Mouse (Mus musculus) thymus, postnatal 10 days (tissue): ENCODE measurements around the gene Aldh3b2.
"Not testable (repeated sequence)": the region's sequence is repeated elsewhere in the genome, so short reads cannot be mapped to it uniquely, and the experiment has no call there.

Experiments
- DNase-seq, 2 experiments: peaks; one replicate each; pipeline ENCODE4 v3.0.0; 2021; ENCODE audit warnings: low spot score in 2 of 2

The Aldh3b2 gene

DNA sequence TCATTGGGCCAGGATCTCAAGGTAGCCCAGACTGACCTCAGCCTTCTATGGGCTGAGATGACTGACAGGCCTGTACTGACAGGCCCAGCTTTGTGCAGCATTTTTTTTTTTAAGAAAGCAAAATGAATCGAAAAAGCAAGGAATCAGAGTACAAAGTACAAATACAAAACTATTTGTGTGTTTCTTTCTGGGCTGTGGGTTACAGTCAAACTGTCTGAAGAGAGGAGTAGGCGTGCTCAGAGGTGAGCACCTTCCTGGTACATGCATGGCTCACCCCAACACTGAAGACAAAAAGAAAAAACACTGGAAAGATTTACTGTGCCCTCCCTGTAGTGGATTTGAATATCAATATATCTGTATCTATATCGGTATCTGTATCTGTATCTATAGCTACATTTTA lies 24.3 kb upstream of the Aldh3b2 start:
- no peak for DNase-seq

- DNase-seq, result no peak
Observed at GRCm38 (mm10) chr19:3948546-3948945, 23.6 kb upstream of the Aldh3b2 start.

- no peak for DNase-seq
Observed at GRCm38 (mm10) chr19:3950331-3950730, 21.8 kb upstream of the Aldh3b2 start.

DNA sequence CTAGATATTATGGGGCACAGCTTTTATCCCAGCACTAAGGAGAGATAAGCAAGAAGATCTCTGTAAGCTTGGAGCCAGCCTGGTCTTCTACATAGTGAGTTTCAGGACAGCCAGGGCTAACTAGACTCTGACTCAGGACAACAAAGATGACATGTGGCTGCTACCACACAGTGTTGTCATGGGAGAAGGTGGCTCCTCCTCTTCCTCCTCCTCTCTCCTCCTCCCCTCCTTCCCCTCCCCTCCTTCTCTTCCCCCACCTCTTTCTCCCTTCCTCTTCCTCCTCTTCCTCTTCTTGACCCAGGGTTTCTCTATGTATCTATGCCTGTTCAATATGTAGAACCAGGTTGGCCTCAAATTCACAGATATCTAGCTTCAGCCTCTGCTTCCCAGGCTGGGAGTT lies 20.7 kb upstream of the Aldh3b2 start:
- DNase-seq, result no peak

- no peak for DNase-seq
Observed at GRCm38 (mm10) chr19:3952099-3952498, 20.0 kb upstream of the Aldh3b2 start.

DNA sequence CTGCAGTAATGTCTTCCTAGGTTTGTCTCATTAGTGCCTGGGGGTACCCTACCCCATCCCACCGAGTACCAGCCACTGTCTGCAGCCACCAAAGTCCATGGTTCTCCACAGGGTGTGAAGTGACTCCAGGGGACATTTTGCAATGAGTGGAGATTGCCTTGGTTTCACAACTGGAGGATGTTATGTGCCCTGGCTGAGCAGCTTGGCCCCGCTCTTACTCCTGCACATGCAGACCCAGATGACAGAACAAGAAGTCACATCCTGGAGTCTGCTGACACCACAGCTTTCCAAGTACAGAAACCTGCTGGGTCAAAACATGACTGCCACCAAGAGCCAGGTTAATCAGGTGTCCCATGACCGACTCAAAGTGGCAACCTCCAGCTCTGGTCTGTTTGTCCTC lies 17.1 kb upstream of the Aldh3b2 start:
- no peak for DNase-seq

DNA sequence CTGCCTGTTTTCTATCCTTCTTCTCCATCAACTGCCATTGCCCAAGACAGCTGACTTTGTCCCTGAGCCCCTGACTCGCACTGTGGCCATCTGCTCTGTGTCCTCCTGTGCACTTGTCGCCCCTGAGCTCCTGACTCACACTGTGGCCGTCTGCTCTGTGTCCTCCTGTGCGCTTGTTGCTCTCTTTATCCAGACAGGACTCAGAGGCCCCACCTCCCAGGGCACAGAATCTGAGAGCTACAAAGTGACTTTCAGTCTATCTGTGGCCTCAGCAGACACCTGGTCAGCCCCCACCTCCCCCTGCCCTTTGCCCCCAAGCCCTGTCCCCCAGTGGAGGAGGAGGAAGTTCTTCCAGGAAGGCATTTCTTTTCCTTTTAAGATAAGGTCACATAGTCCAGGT lies 16.3 kb upstream of the Aldh3b2 start:
- no peak for DNase-seq

DNA sequence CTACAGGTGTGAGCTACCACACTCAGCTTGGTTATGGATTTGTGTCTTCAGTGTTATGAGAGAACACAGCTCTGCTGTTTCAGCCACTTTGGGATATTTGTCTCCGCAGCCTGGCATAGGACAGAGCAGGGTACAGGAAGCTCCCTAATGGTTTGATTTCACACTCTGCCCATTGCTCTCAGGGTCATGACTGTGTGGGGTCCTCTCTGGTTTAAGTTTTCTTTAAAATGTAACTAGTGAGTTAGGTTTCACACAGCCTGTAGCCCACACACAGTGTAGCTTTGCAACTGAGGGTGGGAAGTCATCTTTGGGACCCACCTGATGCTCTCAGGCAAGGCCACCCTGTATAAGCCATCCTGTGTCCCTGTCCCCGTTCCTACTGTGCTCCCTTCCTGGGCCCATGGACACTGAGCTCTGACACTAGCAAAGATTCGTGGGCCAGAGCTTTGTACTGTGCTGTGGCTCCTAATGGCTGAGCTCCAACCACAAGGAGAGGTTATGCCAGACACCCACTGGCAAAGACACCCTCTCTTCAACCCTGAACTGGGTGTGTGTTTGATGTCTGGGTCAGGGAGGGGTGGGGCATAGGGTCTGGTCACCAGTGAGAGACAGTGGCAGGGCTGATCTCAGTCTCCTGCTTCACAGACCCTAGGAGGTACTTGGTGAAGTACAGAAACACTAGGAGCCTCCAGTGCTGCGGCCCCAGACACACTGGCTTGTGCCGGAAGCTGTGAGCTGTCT lies 14.7 kb upstream of the Aldh3b2 start:
- not testable (repeated sequence) for DNase-seq

DNA sequence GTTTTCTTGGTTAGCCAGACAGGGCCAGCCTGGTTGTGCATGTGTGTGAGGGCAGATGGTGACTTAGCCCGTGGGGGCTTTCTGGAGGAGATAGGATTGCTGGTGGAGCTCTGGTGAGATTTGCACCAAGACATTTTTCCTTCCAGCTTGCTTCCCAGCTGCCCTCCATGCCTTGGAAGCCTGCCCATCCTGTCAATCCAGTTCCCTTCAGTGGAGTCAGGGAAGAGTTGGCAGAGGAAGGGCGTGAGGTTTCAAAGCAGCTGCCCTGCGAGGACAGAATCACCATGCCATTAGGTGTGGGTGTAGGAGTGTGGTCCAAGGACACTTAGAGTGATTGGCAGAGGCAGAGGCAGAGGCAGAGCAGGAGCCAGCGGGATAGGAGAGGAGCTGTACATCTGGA lies 13.7 kb upstream of the Aldh3b2 start, which contains the start of gene Aldh3b3:
Gene Aldh3b3, plus strand, starts transcription at position 176 of the 400 bp plus-strand sequence.
- DNase-seq, result no peak

GRCm38 (mm10) chr19:3959030-3959429 lies 13.1 kb upstream of the Aldh3b2 start:
- DNase-seq, result no peak

GRCm38 (mm10) chr19:3960211-3960610 lies 11.9 kb upstream of the Aldh3b2 start:
- DNase-seq, result no peak

DNA sequence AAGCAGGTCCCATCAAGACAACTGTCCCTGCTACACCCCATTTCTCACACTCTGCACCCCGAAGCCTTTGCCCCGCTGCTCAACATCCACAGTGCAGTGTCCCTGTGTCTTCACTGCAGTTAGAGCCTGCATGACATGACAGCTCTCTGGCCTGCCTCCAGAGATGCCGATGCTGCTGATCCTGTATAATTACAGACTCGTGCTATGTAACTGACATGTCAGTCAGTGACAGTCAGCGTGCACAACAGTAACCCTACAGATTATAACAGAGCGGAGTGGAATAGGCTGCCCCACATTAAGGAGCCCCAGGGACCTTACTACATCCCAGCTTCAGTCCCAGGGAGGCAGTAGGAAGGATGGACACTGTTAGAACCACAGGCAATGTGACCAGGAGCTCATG lies 10.3 kb upstream of the Aldh3b2 start:
- DNase-seq, result not testable (repeated sequence)

DNA sequence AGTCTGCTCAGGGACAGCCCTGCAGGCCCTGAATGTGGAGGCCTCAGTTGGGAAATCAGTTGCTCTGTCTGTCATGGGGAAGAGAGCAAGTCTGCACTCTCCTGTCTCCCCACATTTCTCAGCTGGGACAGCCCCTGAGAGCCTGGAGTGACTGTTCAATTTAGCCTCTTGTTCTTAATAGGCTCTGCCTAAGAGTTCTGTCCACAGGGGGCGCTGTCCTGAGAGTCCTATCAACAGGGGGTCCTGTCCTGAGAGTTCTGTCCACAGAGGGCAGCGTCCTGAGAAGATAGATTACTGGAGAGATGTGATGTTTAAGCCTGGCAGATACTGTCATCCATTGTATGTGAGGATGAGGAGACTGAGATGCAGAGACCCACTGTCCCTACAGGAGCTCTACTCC lies 9.7 kb upstream of the Aldh3b2 start:
- DNase-seq, result peak in 1 of 2 experiments; percentile 28

DNA sequence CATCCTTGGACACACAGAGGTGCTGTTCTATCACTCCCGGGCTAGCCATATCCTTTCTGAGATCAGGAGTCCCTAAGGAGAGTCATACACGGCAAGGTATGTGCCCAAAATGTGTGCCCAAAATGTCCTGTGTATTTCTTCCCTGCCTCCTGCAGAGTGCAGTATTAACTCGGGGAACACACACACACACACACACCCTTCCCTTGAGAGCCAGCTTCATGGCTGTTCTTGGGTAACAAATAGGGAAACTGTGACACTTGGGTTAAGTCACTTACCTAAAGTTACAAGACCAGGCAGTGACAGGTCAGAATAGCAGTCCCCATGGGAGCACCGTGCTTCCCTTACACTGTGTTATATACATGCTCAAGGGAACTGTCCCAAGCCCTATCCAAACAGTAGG lies 8.1 kb upstream of the Aldh3b2 start:
- no peak for DNase-seq

DNA sequence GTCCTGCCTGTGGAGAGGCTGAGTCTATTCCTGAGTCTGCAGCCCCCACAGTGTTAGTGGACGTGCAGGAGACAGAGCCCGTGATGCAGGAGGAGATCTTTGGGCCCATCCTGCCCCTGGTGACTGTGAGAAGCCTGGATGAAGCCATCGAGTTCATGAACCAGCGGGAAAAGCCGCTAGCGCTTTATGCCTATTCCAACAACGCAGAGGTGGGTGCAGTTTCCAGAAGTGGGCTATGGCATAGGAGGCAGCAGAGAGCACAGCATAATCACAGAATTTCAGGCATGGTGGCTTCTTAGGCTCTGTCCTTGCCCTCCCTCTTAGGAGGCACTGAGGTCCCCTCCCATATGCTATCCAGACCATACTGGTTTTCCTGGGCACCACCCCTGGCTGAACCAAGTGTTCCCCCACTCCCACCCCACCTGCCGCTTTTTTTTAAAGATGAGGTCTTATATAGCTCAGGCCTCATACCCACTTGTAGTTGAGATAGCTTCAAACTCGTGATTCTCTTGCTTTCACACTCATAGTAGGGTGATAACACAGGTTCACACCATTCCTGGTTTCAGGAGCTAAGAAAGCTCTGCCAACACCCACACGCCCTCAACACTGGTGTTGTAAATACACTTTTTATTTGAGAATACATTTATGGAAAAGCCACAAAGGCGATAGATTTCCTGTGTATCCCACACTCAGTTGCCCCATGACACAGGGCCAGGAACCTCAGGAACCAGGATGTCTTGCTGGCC lies 5.6 kb upstream of the Aldh3b2 start:
- no peak for DNase-seq

DNA sequence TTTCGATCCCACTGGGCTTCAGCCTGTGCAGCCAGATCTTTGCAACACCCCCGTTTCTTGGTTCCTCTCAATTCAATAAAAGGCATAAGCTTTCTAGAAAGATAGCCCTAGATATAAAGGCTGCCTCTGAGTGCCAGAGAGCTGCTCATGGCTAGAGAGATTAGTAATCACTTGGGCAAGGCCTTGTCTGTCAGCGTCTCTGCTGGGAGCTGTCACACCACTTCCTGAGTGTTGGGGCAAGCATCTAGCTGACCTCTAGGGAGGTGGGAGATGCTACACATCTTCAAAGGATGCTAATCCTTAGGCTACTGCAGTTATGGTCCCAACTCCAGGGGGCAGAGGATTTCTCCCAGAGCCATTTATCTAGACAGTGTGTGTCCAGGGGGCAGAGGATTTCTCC lies 4.9 kb upstream of the Aldh3b2 start:
- DNase-seq, result no peak

GRCm38 (mm10) chr19:3974608-3975007 lies 2.5 kb downstream of the Aldh3b2 start:
- DNase-seq, result not testable (repeated sequence)

DNA sequence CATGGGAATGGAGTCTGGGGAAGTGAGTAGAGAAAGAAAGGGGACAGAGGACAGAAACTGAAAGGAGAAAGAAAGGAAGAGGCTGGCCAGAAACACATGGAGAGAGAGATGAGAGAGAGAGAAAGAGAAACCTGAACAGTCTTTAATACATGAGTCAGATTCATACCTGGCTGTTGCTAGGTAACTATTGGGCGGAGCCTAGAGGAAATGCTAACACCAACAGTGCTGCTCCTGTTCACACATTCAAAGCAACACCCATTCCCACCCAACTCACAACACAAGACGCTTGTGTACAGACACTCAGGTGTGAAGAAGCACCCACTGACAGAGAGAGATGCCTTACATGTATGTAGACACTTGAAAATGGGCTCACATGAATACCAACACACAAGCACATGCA lies 3.7 kb downstream of the Aldh3b2 start:
- DNase-seq, result no peak

GRCm38 (mm10) chr19:3980309-3980708 lies 8.2 kb downstream of the Aldh3b2 start:
- peak; percentile 63 to 85 for DNase-seq

DNA sequence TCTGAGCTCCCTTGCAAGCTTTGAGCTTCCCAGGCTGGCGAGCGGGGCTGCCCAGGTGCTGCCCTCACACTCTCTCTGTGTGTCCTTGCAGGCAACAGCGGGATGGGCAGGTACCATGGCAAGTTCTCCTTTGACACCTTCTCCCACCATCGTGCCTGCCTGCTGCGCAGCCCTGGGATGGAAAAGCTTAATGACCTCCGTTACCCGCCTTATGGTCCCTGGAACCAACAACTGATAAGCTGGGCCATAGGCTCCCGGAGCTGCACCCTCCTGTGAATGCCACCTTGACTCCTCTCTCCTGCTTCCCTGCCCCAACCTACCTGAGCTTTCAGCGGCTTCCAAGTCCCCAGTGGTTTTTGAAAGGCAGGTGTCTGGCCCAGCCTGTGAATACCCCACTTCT lies 8.8 kb downstream of the Aldh3b2 start:
- no peak for DNase-seq

- no peak for DNase-seq
Observed at GRCm38 (mm10) chr19:3983527-3984200, 11.5 kb downstream of the Aldh3b2 start.

DNA sequence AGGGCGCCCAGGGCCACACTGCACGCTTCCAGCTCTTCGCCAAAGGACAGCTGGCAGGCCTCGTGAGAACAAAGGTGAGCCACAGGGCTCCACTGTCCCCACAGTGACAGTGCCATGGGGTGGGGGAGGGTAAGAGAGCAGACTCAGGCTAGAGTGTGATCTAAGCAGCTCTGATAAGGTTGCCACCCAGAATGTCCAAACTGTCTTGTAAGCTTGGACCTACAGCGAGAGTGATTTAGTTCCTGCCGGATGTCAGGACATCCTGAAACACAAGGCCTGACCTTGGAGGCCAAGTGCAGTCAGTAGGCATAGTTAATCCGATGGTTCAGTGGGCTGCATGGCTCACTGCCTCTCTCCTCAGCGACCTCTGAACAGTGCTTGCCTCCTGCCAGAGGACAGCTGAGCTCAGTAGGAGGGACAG lies 13.1 kb downstream of the Aldh3b2 start:
- DNase-seq, result no peak

DNA sequence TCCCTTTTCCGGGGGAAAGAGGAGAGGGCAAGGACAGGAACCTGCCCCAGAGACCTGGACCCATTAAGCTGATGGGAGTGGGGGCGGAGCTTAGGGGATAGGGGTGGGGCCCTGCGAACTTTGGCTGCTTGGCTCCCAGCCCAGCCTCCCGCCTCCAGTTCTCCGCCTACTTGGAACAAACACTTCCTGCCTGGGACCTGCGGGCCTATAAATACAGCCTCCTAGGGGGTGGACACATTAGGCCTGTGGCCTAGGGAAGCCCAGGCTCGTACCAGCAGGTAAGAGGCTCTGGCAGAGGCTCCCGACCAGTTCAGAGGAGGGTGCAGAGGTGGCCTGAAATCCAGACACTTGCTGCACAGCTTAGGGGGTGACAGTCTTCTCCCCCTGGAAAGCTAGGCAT lies 14.2 kb downstream of the Aldh3b2 start, which contains the start of gene Acy3:
Gene Acy3, plus strand, starts transcription at position 237 of the 400 bp plus-strand sequence.
- DNase-seq, result no peak
